ENCODE assay signal across 9 mouse cellular contexts in genomic region chr17:56132661-56133060, GRCm38 (mm10). TPM values are rescaled to one million over a fixed set of nuclear protein-coding genes. Genes with fewer than 3 reads are reported as not detected.
DNase-seq lines count a peak whose midpoint lies in the region; ATAC-seq and TF ChIP-seq lines count a peak whose summit lies in the region.
"Had no signal": no experiment of that assay in that cellular context is flagged by ENCODE, and none has a peak within 500 bp of the region (broad histone marks: within the 10 kb centered on the region; RNA-seq: fewer than 3 reads in every experiment).

No protein-coding gene starts in this region.

- no peak for TF ChIP-seq EP300 in stomach, postnatal 0 days (optimal IDR thresholded peaks at IDR 0.05)

- peaks cover 26% of the 10 kb centered on the region for H3K27me3 ChIP-seq in heart, embryonic 10.5 days (ENCODE audit: insufficient read depth, poor library complexity, severe bottlenecking)
- no peaks in the 10 kb centered on the region; the same call in 1 of the 2 replicates for H3K27me3 ChIP-seq in midbrain, embryonic 11.5 days (ENCODE audit: control insufficient read depth, insufficient read depth, low read length)
- H3K27me3 ChIP-seq in stomach, postnatal 0 days (ENCODE audit: control insufficient read depth, insufficient read depth, low read length) = no peaks in the 10 kb centered on the region

- H3K4me3 ChIP-seq in heart, embryonic 10.5 days = 0 out of 2 replicates have a peak overlapping the region, but pooled peaks have one; percentile 15
- H3K4me3 ChIP-seq in midbrain, embryonic 11.5 days (ENCODE audit: low read depth, low read length) = no peak overlapping the region
- H3K4me3 ChIP-seq in stomach, postnatal 0 days (ENCODE audit: low read depth, low read length) = no peak overlapping the region
- H3K4me3 ChIP-seq: limb, embryonic 12.5 days had no signal

- H3K9ac ChIP-seq in midbrain, embryonic 11.5 days (ENCODE audit: low read length) = no peak overlapping the region
- no peak overlapping the region for H3K9ac ChIP-seq in stomach, postnatal 0 days (ENCODE audit: low read length)
- H3K9ac ChIP-seq: limb, embryonic 12.5 days had no signal

- H3K36me3 ChIP-seq in heart, embryonic 10.5 days = peaks cover 6% of the 10 kb centered on the region; the same call in 1 of the 2 replicates
- H3K36me3 ChIP-seq in midbrain, embryonic 11.5 days (ENCODE audit: control insufficient read depth, insufficient read depth, low read length) = no peaks in the 10 kb centered on the region
- H3K36me3 ChIP-seq in stomach, postnatal 0 days (ENCODE audit: control insufficient read depth, insufficient read depth, low read length) = no peaks in the 10 kb centered on the region
- H3K36me3 ChIP-seq: limb, embryonic 12.5 days had no signal

- peak; percentile 16; the same call in 1 of the 2 replicates for ATAC-seq in midbrain, embryonic 11.5 days (ENCODE audit: low FRiP score)
- no peak for ATAC-seq in stomach, postnatal 0 days (ENCODE audit: low FRiP score, low TSS enrichment)

- peaks cover 5% of the 10 kb centered on the region; the same call in 1 of the 2 replicates for H3K9me3 ChIP-seq in heart, embryonic 10.5 days
- no peaks in the 10 kb centered on the region for H3K9me3 ChIP-seq in midbrain, embryonic 11.5 days (ENCODE audit: control insufficient read depth, low read length)
- no peaks in the 10 kb centered on the region for H3K9me3 ChIP-seq in stomach, postnatal 0 days (ENCODE audit: control insufficient read depth, low read length)

- H3K4me1 ChIP-seq in heart, embryonic 10.5 days = peaks cover 25% of the 10 kb centered on the region
- H3K4me1 ChIP-seq in midbrain, embryonic 11.5 days (ENCODE audit: control insufficient read depth, insufficient read depth, low read length) = peaks cover 10% of the 10 kb centered on the region
- H3K4me1 ChIP-seq in stomach, postnatal 0 days (replicated peaks; ENCODE audit: control insufficient read depth, insufficient read depth) = peaks cover 4% of the 10 kb centered on the region

- no peak overlapping the region for H3K27ac ChIP-seq in heart, embryonic 10.5 days
- no peak overlapping the region for H3K27ac ChIP-seq in midbrain, embryonic 11.5 days (ENCODE audit: low read depth, low read length)
- H3K27ac ChIP-seq in stomach, postnatal 0 days (replicated peaks) = no peak overlapping the region

- H3K4me2 ChIP-seq in midbrain, embryonic 11.5 days = no peak overlapping the region
- no peak overlapping the region for H3K4me2 ChIP-seq in stomach, postnatal 0 days (replicated peaks; ENCODE audit: low read depth)
- H3K4me2 ChIP-seq: limb, embryonic 12.5 days had no signal

- TF ChIP-seq CTCF in stomach, postnatal 0 days (IDR thresholded peaks at IDR 0.05; ENCODE audit: low read depth) = peak; percentile 90

- DNase-seq in gastrocnemius, adult 18-20 months (ENCODE audit: low spot score) = peak; percentile 70
- DNase-seq in gastrocnemius, postnatal 14 days = no peak
- DNase-seq in CD4-positive, CD25-positive, alpha-beta regulatory T cell, adult 2 months (ENCODE audit: low read depth, low spot score) = peak; percentile 86
- peak; percentile 60 for DNase-seq in cerebellum, adult 11-12 months
- DNase-seq in heart, embryonic 10.5 days (ENCODE audit: low spot score) = no peak
- peak; percentile 80 for DNase-seq in kidney, postnatal 4 days
- peak; percentile 98 for DNase-seq in midbrain, embryonic 11.5 days (ENCODE audit: low spot score, missing footprints)
- peak; percentile 73 for DNase-seq in stomach, postnatal 0 days (ENCODE audit: low spot score)

- WGBS in heart, embryonic 10.5 days = 6% methylated on average over 14 of the region's 14 CpGs
- WGBS in midbrain, embryonic 11.5 days = 4% methylated on average over 14 of the region's 14 CpGs
- WGBS in stomach, postnatal 0 days = 5% methylated on average over 14 of the region's 14 CpGs

- intact Hi-C loops in gastrocnemius, postnatal 14 days (cut with DNase I; ENCODE audit: low total_unique reads) = loop anchor here (2.0 to 5.0 kb wide), 2 partner anchors 26 to 120 kb away; no protein-coding TSS in a partner anchor

RNA-seq across cellular contexts. Expression of gene Sema6b, which starts 7.5 kb away (rescaled TPM):
- 1 to 10 TPM; 1.5 to 3.7 TPM for total RNA-seq in gastrocnemius, adult 18-20 months (2021)
- 10 to 100 TPM in 1 of 2 experiments, 1 to 10 TPM in 1; 9.8 to 12.1 TPM for total RNA-seq in gastrocnemius, postnatal 14 days (2021)
- 0.36 and 1.0 TPM in 2 replicates for polyA plus RNA-seq in heart, embryonic 10.5 days (2016; fragmentation: Nextera tagmentation; extraction: Ambion mirVana)
- polyA plus RNA-seq in midbrain, embryonic 11.5 days (2014; fragmentation: Nextera tagmentation; extraction: Ambion mirVana) = 1.9 TPM in 2 replicates
- 0.31 and 0.39 TPM in 2 replicates for polyA plus RNA-seq in stomach, postnatal 0 days (2015; fragmentation: Nextera tagmentation; extraction: Ambion mirVana)

RNA-seq across cellular contexts. Expression of gene Lrg1, which starts 10.9 kb away (rescaled TPM):
- total RNA-seq in gastrocnemius, adult 18-20 months (2021) = 10 to 100 TPM; 11.4 to 23.0 TPM
- 1 to 10 TPM; 2.9 to 5.6 TPM for total RNA-seq in gastrocnemius, postnatal 14 days (2021)
- polyA plus RNA-seq in heart, embryonic 10.5 days (2016; fragmentation: Nextera tagmentation; extraction: Ambion mirVana) = not detected in 2 replicates
- polyA plus RNA-seq in midbrain, embryonic 11.5 days (2014; fragmentation: Nextera tagmentation; extraction: Ambion mirVana) = 0.15 TPM in 1 of 2 replicates, not detected in the other
- polyA plus RNA-seq in stomach, postnatal 0 days (2015; fragmentation: Nextera tagmentation; extraction: Ambion mirVana) = 1.2 and 1.9 TPM in 2 replicates
- polyA plus RNA-seq: limb, embryonic 12.5 days had no signal

RNA-seq across cellular contexts. Expression of gene Plin5, which starts 15.3 kb away (rescaled TPM):
- total RNA-seq in gastrocnemius, adult 18-20 months (2021) = 10 to 100 TPM; 22.5 to 29.0 TPM
- total RNA-seq in gastrocnemius, postnatal 14 days (2021) = 10 to 100 TPM; 17.6 to 48.3 TPM
- polyA plus RNA-seq in heart, embryonic 10.5 days (2016; fragmentation: Nextera tagmentation; extraction: Ambion mirVana) = 0.18 and 0.46 TPM in 2 replicates
- polyA plus RNA-seq in midbrain, embryonic 11.5 days (2014; fragmentation: Nextera tagmentation; extraction: Ambion mirVana) = 0.07 TPM in 1 of 2 replicates, not detected in the other
- polyA plus RNA-seq in stomach, postnatal 0 days (2015; fragmentation: Nextera tagmentation; extraction: Ambion mirVana) = 0.48 and 0.65 TPM in 2 replicates

RNA-seq across cellular contexts. Expression of gene Plin4, which starts 23.1 kb away (rescaled TPM):
- 100 to 1,000 TPM; 142 to 235 TPM for total RNA-seq in gastrocnemius, adult 18-20 months (2021)
- 100 to 1,000 TPM; 127 to 310 TPM for total RNA-seq in gastrocnemius, postnatal 14 days (2021)
- 0.05 and 0.08 TPM in 2 replicates for polyA plus RNA-seq in heart, embryonic 10.5 days (2016; fragmentation: Nextera tagmentation; extraction: Ambion mirVana)
- polyA plus RNA-seq in midbrain, embryonic 11.5 days (2014; fragmentation: Nextera tagmentation; extraction: Ambion mirVana) = 0.05 and 0.07 TPM in 2 replicates
- polyA plus RNA-seq in stomach, postnatal 0 days (2015; fragmentation: Nextera tagmentation; extraction: Ambion mirVana) = 0.95 and 1.4 TPM in 2 replicates

RNA-seq across cellular contexts. Expression of gene Tnfaip8l1, which starts 29.6 kb away (rescaled TPM):
- under 1 TPM; 0.21 to 0.25 TPM for total RNA-seq in gastrocnemius, adult 18-20 months (2021)
- 1 to 10 TPM; 3.5 TPM for total RNA-seq in gastrocnemius, postnatal 14 days (2021)
- polyA plus RNA-seq in heart, embryonic 10.5 days (2016; fragmentation: Nextera tagmentation; extraction: Ambion mirVana) = 5.5 and 6.0 TPM in 2 replicates
- polyA plus RNA-seq in midbrain, embryonic 11.5 days (2014; fragmentation: Nextera tagmentation; extraction: Ambion mirVana) = 5.8 and 7.7 TPM in 2 replicates
- polyA plus RNA-seq in stomach, postnatal 0 days (2015; fragmentation: Nextera tagmentation; extraction: Ambion mirVana) = 4.4 and 5.2 TPM in 2 replicates

Comparison
In these comparisons a context has a peak if more than half of its experiments do, and no peak if none do; other contexts are left out.
1. DNase-seq: peak in gastrocnemius, adult 18-20 months (single experiment), CD4-positive, CD25-positive, alpha-beta regulatory T cell, adult 2 months (single experiment), cerebellum, adult 11-12 months (single experiment), kidney, postnatal 4 days (2 of 2), midbrain, embryonic 11.5 days (single experiment) and stomach, postnatal 0 days (single experiment); none in gastrocnemius, postnatal 14 days (single experiment) and heart, embryonic 10.5 days (single experiment).